Mouse (Mus musculus) liver, adult 2 months (tissue): ENCODE measurements around the gene Prkra.

ENCODE experiments used
- CTCF ChIP-seq: fragments of 200-500 bp; IDR thresholded peaks from 2 replicates; pipeline ENCODE4 v1.5.1; 2011; ENCODE audit warnings: low read depth, low read length, control low read depth
- POLR2A ChIP-seq: fragments of 200-500 bp; IDR thresholded peaks from 2 replicates; pipeline ENCODE4 v1.6.1; 2011; ENCODE audit warnings: low read length, control low read depth; ENCODE audit not compliant: insufficient read depth; ENCODE audit errors: extremely low read depth

DNA sequence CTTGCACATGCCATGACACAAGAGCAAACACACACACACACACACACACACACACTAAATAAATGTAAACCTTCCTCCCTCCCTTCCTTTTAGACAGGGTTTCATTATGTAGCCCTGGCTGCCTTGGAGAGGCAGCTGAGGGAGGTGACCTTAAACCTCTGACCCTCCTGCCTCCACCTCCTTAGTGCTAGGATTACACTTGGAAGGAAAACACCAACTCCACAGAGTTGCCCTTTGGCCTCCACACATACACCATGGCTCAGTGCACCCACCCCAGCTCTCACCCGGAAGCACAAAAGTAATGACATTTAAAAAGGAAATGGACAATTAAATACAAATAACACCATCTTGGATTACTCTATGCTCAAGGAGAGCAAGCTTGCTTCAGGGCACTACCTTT lies 26.1 kb downstream of the Prkra start:
- no peak for TF ChIP-seq CTCF
- no peak for TF ChIP-seq POLR2A
